Mouse (Mus musculus): ENCODE data around the gene BC037034.

DNA sequence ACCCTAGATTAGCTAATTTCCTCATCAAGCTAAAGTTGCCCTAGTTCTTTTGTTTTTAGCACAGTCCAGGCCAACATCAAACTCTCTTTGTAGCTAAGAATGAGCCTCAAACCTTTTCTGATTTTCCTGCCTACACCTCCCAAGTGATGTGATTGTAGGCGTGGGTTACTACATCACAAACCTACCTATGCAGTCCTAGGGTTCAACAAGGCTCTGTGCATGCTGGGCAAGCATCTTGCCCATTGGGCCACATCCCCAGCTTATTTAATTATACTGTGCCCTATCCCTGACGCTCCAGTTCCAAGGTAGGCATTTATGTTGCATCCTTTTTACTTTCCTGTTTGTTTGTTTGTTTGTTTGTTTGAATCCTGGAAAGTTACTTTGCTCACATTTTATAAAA lies 38.1 kb downstream of the BC037034 start, which contains the start of gene Nxpe5:
- TF ChIP-seq CTCF (conservative IDR thresholded peaks at IDR 0.05; ENCODE audit: low read length) (no peak), POU5F1 (IDR thresholded peaks at IDR 0.05; ENCODE audit: borderline replicate concordance, low read length) (no peak)
